Mouse (Mus musculus) heart, postnatal 0 days (tissue): ENCODE results near the gene Slco1a4. TPM values are rescaled to one million over a fixed set of nuclear protein-coding genes. Genes with fewer than 3 reads are reported as not detected.
"Not testable (repeated sequence)": the region's sequence is repeated elsewhere in the genome, so short reads cannot be mapped to it uniquely, and the experiment has no call there.

Source experiments
- ATAC-seq: fragments of 200-750 bp; cut with Nextera tagmentation; 2 replicates; pipeline ENCODE4 v1.8.0; 2017; ENCODE audit warnings: low read depth, moderate number of reproducible peaks, moderate library complexity; ENCODE audit not compliant: insufficient read depth
- DNase-seq: peaks from one replicate; pipeline ENCODE4 v3.0.0-alpha.2; 2016; ENCODE audit warnings: low spot score
- H3K27ac ChIP-seq: fragments of 300-500 bp; sonication (generic); 2 replicates; pipeline ENCODE4 v1.5.1; 2014; ENCODE audit warnings: low read depth, mild to moderate bottlenecking
- H3K27me3 ChIP-seq: fragments of 300-500 bp; sonication (generic); 2 replicates; pipeline ENCODE4 v1.6.1; 2014; ENCODE audit warnings: low read length, mixed read lengths; ENCODE audit not compliant: control insufficient read depth, insufficient read depth
- H3K36me3 ChIP-seq: fragments of 300-500 bp; sonication (generic); replicated peaks from 2 replicates; pipeline ENCODE4 v1.6.1; 2014; ENCODE audit warnings: low read length, mixed read lengths; ENCODE audit not compliant: control insufficient read depth, insufficient read depth
- H3K4me1 ChIP-seq: fragments of 300-500 bp; sonication (generic); 2 replicates; pipeline ENCODE4 v1.6.1; 2014; ENCODE audit warnings: antibody characterized with exemption; ENCODE audit not compliant: control insufficient read depth, insufficient read depth
- H3K4me2 ChIP-seq: fragments of 300-500 bp; sonication (generic); 2 replicates; pipeline ENCODE4 v1.6.1; 2014; ENCODE audit warnings: low read depth, mild to moderate bottlenecking, low read length, moderate library complexity
- H3K4me3 ChIP-seq: fragments of 300-500 bp; sonication (generic); 2 replicates; pipeline ENCODE4 v1.5.1; 2014; ENCODE audit warnings: low read depth, low read length
- H3K9ac ChIP-seq: fragments of 300-500 bp; sonication (generic); replicated peaks from 2 replicates; pipeline ENCODE4 v1.6.1; 2014; ENCODE audit warnings: low read depth, low read length, mixed read lengths
- H3K9me3 ChIP-seq: fragments of 300-500 bp; sonication (generic); replicated peaks from 2 replicates; pipeline ENCODE4 v1.6.1; 2016; ENCODE audit warnings: low read length; ENCODE audit not compliant: control insufficient read depth
- CTCF ChIP-seq: IDR thresholded peaks from 2 replicates; pipeline ENCODE4 v1.5.1; 2016; ENCODE audit warnings: antibody characterized with exemption, control low read depth, low read depth
- EP300 ChIP-seq: IDR thresholded peaks from 2 replicates; pipeline ENCODE4 v1.6.1; 2016; ENCODE audit warnings: antibody characterized with exemption, low read depth
- WGBS: fragments of 180-500 bp; shearing (Covaris S2); extraction: QIAGEN DNeasy Blood & Tissue Kit; methylation state at CpG from one replicate; pipeline ENCODE4 v1.1.7; 2014; 5-methylcytosine and 5-hydroxymethylcytosine counted together
- polyA plus RNA-seq: library from polyadenylated mRNA; unstranded; fragments of >200 nt; fragmentation: Nextera tagmentation; extraction: Ambion mirVana; gene quantifications from 2 replicates; pipeline ENCODE4 v1.2.1, GENCODE M21; 2015
- total RNA-seq: library from RNA; depleted of rRNA; stranded (reverse); fragments of >200 nt; gene quantifications from 2 replicates; pipeline ENCODE4 v1.2.3, GENCODE M21; 2014; ENCODE audit warnings: low replicate concordance; rRNA removed

Gene Slco1a4
- total RNA-seq: not detected in 2 replicates
- polyA plus RNA-seq: 0.33 and 0.68 TPM in 2 replicates

DNA sequence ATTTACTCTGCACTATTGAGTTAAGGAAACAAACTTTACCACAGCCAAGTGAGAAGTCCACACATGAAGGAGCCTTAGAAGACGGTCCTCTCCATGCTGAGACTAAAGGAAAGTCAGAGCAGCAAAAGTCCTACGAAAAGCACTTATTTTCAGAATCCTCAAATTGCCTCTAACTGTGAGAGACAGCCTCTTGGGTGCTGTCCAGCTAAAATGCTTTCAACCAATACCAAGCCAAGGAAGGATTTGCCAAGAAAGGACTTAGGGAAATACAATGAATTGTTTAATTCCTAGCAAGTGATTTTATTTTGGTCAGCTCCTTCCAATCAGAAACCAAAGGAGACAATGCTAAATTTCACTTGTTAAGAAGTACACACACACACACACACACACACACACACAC is at the start of gene Slco1a4:
Gene Slco1a4 (minus strand): TSS at position 115 of the 400 bp plus-strand sequence.
- no peak within 1 kb of the TSS for H3K9ac ChIP-seq
- no peaks in the 10 kb centered on the region for H3K27me3 ChIP-seq
- no peak for ATAC-seq
- no peak within 1 kb of the TSS for H3K4me3 ChIP-seq
- H3K4me2 ChIP-seq: no peak within 1 kb of the TSS
- H3K27ac ChIP-seq: no peak within 1 kb of the TSS
- H3K9me3 ChIP-seq: no peaks in the 10 kb centered on the region
- no peak for TF ChIP-seq EP300
- no peak for TF ChIP-seq CTCF
- no peaks in the 10 kb centered on the region for H3K4me1 ChIP-seq
- DNase-seq: no peak
- H3K36me3 ChIP-seq: no peaks in the 10 kb centered on the region
- 69% methylated on average over 2 of the region's 2 CpGs for WGBS

DNA sequence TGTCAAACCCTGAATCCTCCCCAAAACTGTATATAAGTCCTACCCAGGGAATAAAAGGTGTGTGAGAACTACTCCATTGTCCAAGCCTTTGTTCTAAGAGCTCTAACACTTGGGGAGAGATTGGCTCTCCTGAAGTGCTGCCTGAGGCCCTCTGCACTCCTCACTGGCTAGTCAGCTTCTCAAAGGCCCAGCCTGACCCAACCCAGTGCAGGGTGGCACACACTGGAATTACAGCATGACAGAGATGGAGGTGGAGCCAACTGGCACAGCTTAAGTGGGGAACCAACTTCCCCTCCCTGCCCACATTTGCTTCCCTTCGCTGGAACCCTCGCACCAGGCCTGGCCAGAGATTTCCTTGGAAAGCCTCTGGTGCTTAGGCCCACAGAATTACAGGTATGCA is 42.2 kb upstream of the Slco1a4 start:
- no peak for TF ChIP-seq EP300
- no peak for TF ChIP-seq CTCF
- H3K27me3 ChIP-seq: no peaks in the 10 kb centered on the region
- no peak overlapping the region for H3K4me2 ChIP-seq
- ATAC-seq (no peak), DNase-seq (no peak)
- H3K27ac ChIP-seq: no peak overlapping the region
- no peaks in the 10 kb centered on the region for H3K9me3 ChIP-seq
- H3K36me3 ChIP-seq: no peaks in the 10 kb centered on the region
- no peak overlapping the region for H3K9ac ChIP-seq
- 57% methylated on average over 2 of the region's 2 CpGs for WGBS
- no peak overlapping the region for H3K4me3 ChIP-seq
- H3K4me1 ChIP-seq: no peaks in the 10 kb centered on the region

DNA sequence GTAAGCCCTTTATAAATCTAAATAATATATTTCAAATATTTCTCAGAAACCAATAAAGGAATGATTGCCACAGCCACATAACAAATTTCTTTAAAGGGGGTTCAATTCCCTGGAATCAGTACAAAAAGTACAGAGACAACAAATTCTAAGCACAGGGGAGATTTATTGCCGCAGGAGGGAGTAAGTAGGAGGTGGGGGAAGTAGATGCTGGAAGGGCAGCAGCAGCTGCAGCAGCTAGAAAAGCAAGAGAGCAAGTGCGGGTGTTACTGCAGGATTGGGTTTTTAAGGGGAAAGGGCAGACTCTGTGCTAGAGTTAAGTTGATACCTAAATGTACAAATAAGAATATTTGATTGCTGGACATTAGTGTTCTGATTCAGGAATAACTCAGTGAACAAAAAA is 33.7 kb upstream of the Slco1a4 start:
- Histone ChIP-seq H3K27ac (no peak overlapping the region), H3K9me3 (no peaks in the 10 kb centered on the region), H3K4me3 (no peak overlapping the region), H3K27me3 (no peaks in the 10 kb centered on the region), H3K36me3 (no peaks in the 10 kb centered on the region), H3K4me1 (no peaks in the 10 kb centered on the region), H3K4me2 (no peak overlapping the region), H3K9ac (no peak overlapping the region)
- ATAC-seq (no peak), DNase-seq (no peak)
- TF ChIP-seq CTCF: no peak
- no peak for TF ChIP-seq EP300
- 63% methylated on average over 2 of the region's 2 CpGs for WGBS

DNA sequence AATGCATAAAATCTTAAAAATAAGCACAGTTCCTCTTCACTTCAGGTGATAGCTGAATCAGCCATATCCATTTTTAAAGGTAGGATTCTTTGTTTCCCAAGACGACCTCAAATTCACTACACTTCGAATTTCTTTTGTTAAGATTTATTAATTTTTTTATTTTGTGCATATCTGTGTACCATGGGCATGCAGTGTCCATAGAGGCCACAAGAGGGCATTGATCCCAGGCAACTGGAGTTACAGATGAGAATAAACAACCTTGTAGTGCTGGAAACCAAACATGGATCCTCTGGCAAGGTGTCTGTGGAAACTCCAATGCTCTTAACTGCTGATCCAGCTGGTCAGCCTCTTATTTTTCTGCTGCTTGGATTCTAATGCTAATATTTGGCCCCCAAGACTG is 32.2 kb upstream of the Slco1a4 start:
- Histone ChIP-seq H3K9me3 (no peaks in the 10 kb centered on the region), H3K4me1 (no peaks in the 10 kb centered on the region), H3K27ac (no peak overlapping the region), H3K9ac (no peak overlapping the region), H3K36me3 (no peaks in the 10 kb centered on the region), H3K4me3 (no peak overlapping the region), H3K4me2 (no peak overlapping the region), H3K27me3 (no peaks in the 10 kb centered on the region)
- TF ChIP-seq CTCF (no peak), EP300 (no peak)
- DNase-seq (no peak), ATAC-seq (no peak)
- 49% methylated on average over 2 of the region's 2 CpGs for WGBS

DNA sequence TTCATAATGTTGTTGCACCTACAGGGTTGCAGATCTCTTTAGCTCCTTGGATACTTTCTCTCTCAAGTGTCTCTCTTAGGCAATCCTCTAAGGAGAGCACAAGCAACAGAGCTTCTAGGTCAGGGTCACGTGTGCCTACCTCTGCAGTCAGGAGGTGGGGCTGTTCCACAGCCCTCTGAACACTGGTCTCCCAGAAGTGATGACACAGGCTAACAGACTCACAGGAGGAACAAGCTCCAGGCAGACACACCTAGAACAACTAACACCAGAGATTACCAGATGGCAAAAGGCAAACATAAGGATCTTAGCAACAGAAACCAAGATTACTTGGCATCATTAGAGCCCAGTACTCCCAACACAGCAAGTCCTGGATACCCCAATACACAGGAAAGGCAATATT is 26.6 kb upstream of the Slco1a4 start:
- H3K36me3 ChIP-seq: no peaks in the 10 kb centered on the region
- H3K4me2 ChIP-seq: no peak overlapping the region
- WGBS: 58% methylated on average over 1 of the region's 1 CpGs
- no peak for DNase-seq
- no peak overlapping the region for H3K4me3 ChIP-seq
- H3K4me1 ChIP-seq: no peaks in the 10 kb centered on the region
- H3K9me3 ChIP-seq: no peaks in the 10 kb centered on the region
- H3K27ac ChIP-seq: no peak overlapping the region
- H3K27me3 ChIP-seq: no peaks in the 10 kb centered on the region
- no peak overlapping the region for H3K9ac ChIP-seq
- ATAC-seq: no peak
- TF ChIP-seq EP300 (no peak), CTCF (no peak)

DNA sequence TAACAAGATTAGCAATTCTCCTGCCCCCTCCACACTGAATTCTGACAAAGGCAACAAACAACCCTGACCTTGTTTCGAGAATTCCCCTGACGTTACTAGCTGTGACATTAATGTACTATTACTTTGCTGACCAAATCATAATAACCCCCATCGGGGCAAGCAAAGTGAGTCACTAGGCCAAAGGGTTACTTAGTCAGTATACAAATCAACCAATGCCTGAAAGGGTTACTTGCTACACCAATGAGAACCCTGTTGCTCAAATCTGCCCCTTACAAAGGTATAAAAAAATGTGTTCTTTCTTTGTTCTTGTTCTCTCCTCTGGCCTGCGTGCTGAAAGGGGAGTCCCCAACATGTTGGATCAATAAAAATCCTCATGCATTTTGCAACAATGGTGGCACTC is 19.7 kb upstream of the Slco1a4 start:
- ATAC-seq, H3K4me1 ChIP-seq: not testable (repeated sequence)
- 75% methylated on average over 4 of the region's 4 CpGs for WGBS

More for the DNA sequence above, 19.7 kb upstream of the Slco1a4 start:
- H3K4me3 ChIP-seq, H3K27ac ChIP-seq, H3K4me2 ChIP-seq, H3K9me3 ChIP-seq, H3K36me3 ChIP-seq, H3K9ac ChIP-seq, H3K27me3 ChIP-seq, DNase-seq: not testable (repeated sequence)
